Mouse (Mus musculus) cortical plate, adult 2 months (tissue): Measurements from ENCODE around the gene Oaf. TPM values are rescaled to one million over a fixed set of nuclear protein-coding genes. Genes with fewer than 3 reads are reported as not detected.

Source experiments
- H3K27ac ChIP-seq: fragments of 200-500 bp; 2 replicates; pipeline ENCODE4 v1.5.1; 2012; ENCODE audit warnings: low read length, control low read depth, inconsistent platforms; ENCODE audit not compliant: insufficient read depth
- H3K4me1 ChIP-seq: fragments of 200-500 bp; 2 replicates; pipeline ENCODE4 v1.6.1; 2011; ENCODE audit warnings: low read length; ENCODE audit not compliant: control insufficient read depth, insufficient read depth
- H3K4me3 ChIP-seq: fragments of 200-500 bp; 2 replicates; pipeline ENCODE4 v1.5.1; 2011; ENCODE audit warnings: mild to moderate bottlenecking, low read length, control low read depth; ENCODE audit not compliant: insufficient read depth
- CTCF ChIP-seq: fragments of 200-500 bp; IDR thresholded peaks from 2 replicates; pipeline ENCODE4 v1.5.1; 2011; ENCODE audit warnings: mild to moderate bottlenecking, control low read depth, low read length; ENCODE audit not compliant: insufficient read depth; ENCODE audit errors: extremely low read depth
- POLR2A ChIP-seq: fragments of 200-500 bp; IDR thresholded peaks from 2 replicates; pipeline ENCODE4 v1.6.1; 2011; ENCODE audit warnings: mild to moderate bottlenecking, low read length, control low read depth; ENCODE audit not compliant: insufficient read depth; ENCODE audit errors: extremely low read depth
- polyA plus RNA-seq: library from polyadenylated mRNA; depleted of rRNA; stranded (reverse); fragments of >200 nt; gene quantifications from 2 replicates; pipeline ENCODE4 v1.2.3, GENCODE M21; 2012; rRNA removed

Gene Oaf
- polyA plus RNA-seq, 1 experiment: 23.8 TPM

- H3K4me3 ChIP-seq: no peak overlapping the region
- TF ChIP-seq CTCF (no peak), POLR2A (no peak)
- no peak overlapping the region for H3K27ac ChIP-seq
- no peaks in the 10 kb centered on the region for H3K4me1 ChIP-seq
Measured at GRCm38 (mm10) chr9:43206022-43206390, 33.7 kb downstream of the Oaf start.

- TF ChIP-seq CTCF: no peak
- TF ChIP-seq POLR2A: no peak
- Histone ChIP-seq H3K4me3 (no peak overlapping the region), H3K4me1 (no peaks in the 10 kb centered on the region), H3K27ac (no peak overlapping the region)
Measured at GRCm38 (mm10) chr9:43205343-43206021, 34.2 kb downstream of the Oaf start.

GRCm38 (mm10) chr9:43200212-43200611 is 39.5 kb downstream of the Oaf start:
- no peak overlapping the region for H3K4me3 ChIP-seq
- no peak overlapping the region for H3K27ac ChIP-seq
- no peaks in the 10 kb centered on the region for H3K4me1 ChIP-seq
- TF ChIP-seq CTCF (no peak), POLR2A (no peak)

GRCm38 (mm10) chr9:43194001-43194400 is 45.7 kb downstream of the Oaf start:
- H3K27ac ChIP-seq: no peak overlapping the region
- TF ChIP-seq CTCF (no peak), POLR2A (no peak)

GRCm38 (mm10) chr9:43191561-43191960 is 48.1 kb downstream of the Oaf start:
- no peak overlapping the region for H3K4me3 ChIP-seq
- TF ChIP-seq CTCF (no peak), POLR2A (no peak)
- no peak overlapping the region for H3K27ac ChIP-seq
- H3K4me1 ChIP-seq: no peaks in the 10 kb centered on the region

More at GRCm38 (mm10) chr9:43194001-43194400, 45.7 kb downstream of the Oaf start:
- Histone ChIP-seq H3K4me3 (no peak overlapping the region), H3K4me1 (no peaks in the 10 kb centered on the region)

GRCm38 (mm10) chr9:43189021-43189356 is 50.7 kb downstream of the Oaf start:
- no peak overlapping the region for H3K27ac ChIP-seq
- H3K4me3 ChIP-seq: no peak overlapping the region
- H3K4me1 ChIP-seq: no peaks in the 10 kb centered on the region
- TF ChIP-seq CTCF: no peak
- TF ChIP-seq POLR2A: no peak

- H3K4me1 ChIP-seq: no peaks in the 10 kb centered on the region
- H3K4me3 ChIP-seq: no peak overlapping the region
- TF ChIP-seq CTCF (no peak), POLR2A (no peak)
- no peak overlapping the region for H3K27ac ChIP-seq
Measured at GRCm38 (mm10) chr9:43188309-43189020, 51.2 kb downstream of the Oaf start.

- Histone ChIP-seq H3K4me3 (no peak overlapping the region), H3K27ac (no peak overlapping the region), H3K4me1 (no peaks in the 10 kb centered on the region)
- TF ChIP-seq POLR2A: no peak
- no peak for TF ChIP-seq CTCF
Measured at GRCm38 (mm10) chr9:43179614-43180013, 60.1 kb downstream of the Oaf start.

GRCm38 (mm10) chr9:43178172-43178571 is 61.5 kb downstream of the Oaf start:
- Histone ChIP-seq H3K4me3 (no peak overlapping the region), H3K27ac (no peak overlapping the region), H3K4me1 (no peaks in the 10 kb centered on the region)
- TF ChIP-seq POLR2A (no peak), CTCF (no peak)

Other genes with a start within 250 kb of the Oaf start
- 63.4 and 63.6 TPM in 2 replicates for gene Arhgef12, start 132.7 kb downstream of the Oaf start, polyA plus RNA-seq
- gene Tmem136, start 123.3 kb downstream of the Oaf start, polyA plus RNA-seq: 20.9 and 21.9 TPM in 2 replicates
- 0.13 and 0.25 TPM in 2 replicates for gene Pou2f3, start 29.5 kb downstream of the Oaf start, polyA plus RNA-seq
- gene Trim29, start 70.9 kb upstream of the Oaf start, polyA plus RNA-seq: 0.17 and 0.19 TPM in 2 replicates